Mouse (Mus musculus) spleen, adult 10 weeks (tissue): Measurements from ENCODE around the gene Adm2. TPM values are rescaled to one million over a fixed set of nuclear protein-coding genes. Genes with fewer than 3 reads are reported as not detected.

Experiments
- polyA plus RNA-seq: library from polyadenylated mRNA; stranded (reverse); fragments of 350-450 nt; fragmentation: Illumina TruSeq; extraction: RNeasy Lipid Tissue Mini Kit (QIAGEN cat#74804); gene quantifications from one replicate; pipeline ENCODE4 v1.2.3, GENCODE M21; 2015; ENCODE audit warnings: low replicate concordance; ENCODE audit not compliant: insufficient read depth

The Adm2 gene
- 0.61 TPM for polyA plus RNA-seq

GRCm38 (mm10) chr15:89322670-89323522 lies at the start of gene Adm2:
Gene Adm2 (plus strand): TSS chr15:89322720.

GRCm38 (mm10) chr15:89315190-89315731 lies 7.3 kb upstream of the Adm2 start, which contains the start of gene Sbf1:
Gene Sbf1 (minus strand): TSS chr15:89315311.

GRCm38 (mm10) chr15:89334271-89334670 lies 11.8 kb downstream of the Adm2 start, which contains the start of gene Miox:
Gene Miox (plus strand): TSS chr15:89334398.

GRCm38 (mm10) chr15:89355241-89356187 lies 33.0 kb downstream of the Adm2 start, which contains the start of the genes Lmf2 and Ncaph2:
Gene Lmf2 (minus strand): TSS chr15:89355659.
Gene Ncaph2 (plus strand): TSS chr15:89355719.

GRCm38 (mm10) chr15:89373762-89374248 lies 51.3 kb downstream of the Adm2 start, which contains the start of gene Sco2:
Gene Sco2 (minus strand): TSS chr15:89373846.

Other genes with a start within 250 kb of the Adm2 start
- 19.4 TPM for gene Trabd, start 247.6 kb upstream of the Adm2 start, polyA plus RNA-seq
- 22.7 TPM for gene Selenoo, start 233.6 kb upstream of the Adm2 start, polyA plus RNA-seq
- gene Tubgcp6, start 199.6 kb upstream of the Adm2 start, polyA plus RNA-seq: 18.4 TPM
- gene Hdac10, start 194.0 kb upstream of the Adm2 start, polyA plus RNA-seq: 28.4 TPM
- gene Mapk12, start 182.0 kb upstream of the Adm2 start, polyA plus RNA-seq: 12.4 TPM
- 35.3 TPM for gene Mapk11, start 173.1 kb upstream of the Adm2 start, polyA plus RNA-seq
- gene Plxnb2, start 141.9 kb upstream of the Adm2 start, polyA plus RNA-seq: 25.2 TPM
- gene Dennd6b, start 126.2 kb upstream of the Adm2 start, polyA plus RNA-seq: 10.5 TPM
- 33.9 TPM for gene Ppp6r2, start 111.2 kb upstream of the Adm2 start, polyA plus RNA-seq
- gene Sbf1, start 7.4 kb upstream of the Adm2 start, polyA plus RNA-seq: 77.3 TPM
- not detected for gene Miox, start 11.7 kb downstream of the Adm2 start, polyA plus RNA-seq
- gene Lmf2, start 32.9 kb downstream of the Adm2 start, polyA plus RNA-seq: 12.4 TPM
- 70.9 TPM for gene Ncaph2, start 33.0 kb downstream of the Adm2 start, polyA plus RNA-seq
- 4.4 TPM for gene Sco2, start 51.1 kb downstream of the Adm2 start, polyA plus RNA-seq
- not detected for gene Tymp, start 54.3 kb downstream of the Adm2 start, polyA plus RNA-seq
- not detected for gene Odf3b, start 56.6 kb downstream of the Adm2 start, polyA plus RNA-seq
- not detected for gene Klhdc7b, start 62.2 kb downstream of the Adm2 start, polyA plus RNA-seq
- gene Syce3, start 87.8 kb downstream of the Adm2 start, polyA plus RNA-seq: not detected
- gene Cpt1b, start 103.1 kb downstream of the Adm2 start, polyA plus RNA-seq: 2.7 TPM
- gene C730034F03Rik, start 106.9 kb downstream of the Adm2 start, polyA plus RNA-seq: 4.1 TPM
- gene Gm44502, start 107.0 kb downstream of the Adm2 start, polyA plus RNA-seq: not detected
- 127 TPM for gene Chkb, start 107.2 kb downstream of the Adm2 start, polyA plus RNA-seq
- gene Mapk8ip2, start 131.2 kb downstream of the Adm2 start, polyA plus RNA-seq: not detected
- gene Arsa, start 154.7 kb downstream of the Adm2 start, polyA plus RNA-seq: 12.4 TPM
- gene Shank3, start 176.9 kb downstream of the Adm2 start, polyA plus RNA-seq: 8.1 TPM
- gene Acr, start 245.6 kb downstream of the Adm2 start, polyA plus RNA-seq: 0.35 TPM